Mouse (Mus musculus) liver, adult 2 months (tissue): Measurements from ENCODE around the gene Phkb. TPM values are rescaled to one million over a fixed set of nuclear protein-coding genes. Genes with fewer than 3 reads are reported as not detected.
"Not testable (repeated sequence)": the region's sequence is repeated elsewhere in the genome, so short reads cannot be mapped to it uniquely, and the experiment has no call there.

Source experiments
- DNase-seq: peaks from one replicate; pipeline ENCODE4 v3.0.0-alpha.2; 2011; ENCODE audit warnings: low read depth, low spot score; ENCODE audit errors: extremely low read depth
- H3K27ac ChIP-seq: fragments of 200-500 bp; replicated peaks from 2 replicates; pipeline ENCODE4 v1.5.1; 2012; ENCODE audit warnings: low read depth, mild to moderate bottlenecking, control low read depth, inconsistent platforms, low read length; ENCODE audit not compliant: insufficient read depth
- H3K27me3 ChIP-seq: fragments of 200-500 bp; 2 replicates; pipeline ENCODE4 v1.6.1; 2012; ENCODE audit warnings: mild to moderate bottlenecking, moderate library complexity, low read length, inconsistent platforms; ENCODE audit not compliant: control insufficient read depth, insufficient read depth
- H3K36me3 ChIP-seq: fragments of 200-500 bp; 2 replicates; pipeline ENCODE4 v1.6.1; 2012; ENCODE audit warnings: low read length, inconsistent platforms; ENCODE audit not compliant: control insufficient read depth, insufficient read depth
- H3K4me1 ChIP-seq: fragments of 200-500 bp; 2 replicates; pipeline ENCODE4 v1.6.1; 2011; ENCODE audit warnings: low read length; ENCODE audit not compliant: control insufficient read depth, insufficient read depth
- H3K4me3 ChIP-seq: fragments of 200-500 bp; 2 replicates; pipeline ENCODE4 v1.5.1; 2011; ENCODE audit warnings: low read depth, mild to moderate bottlenecking, control low read depth, low read length, moderate library complexity; ENCODE audit not compliant: insufficient read depth
- H3K79me2 ChIP-seq: fragments of 200-500 bp; 2 replicates; pipeline ENCODE4 v1.6.1; 2012; ENCODE audit warnings: inconsistent platforms, mild to moderate bottlenecking, low read length, moderate library complexity; ENCODE audit not compliant: control insufficient read depth, insufficient read depth
- H3K9ac ChIP-seq: fragments of 200-500 bp; 2 replicates; pipeline ENCODE4 v1.6.1; 2012; ENCODE audit warnings: low read depth, mild to moderate bottlenecking, control low read depth, inconsistent platforms, low read length
- CTCF ChIP-seq: fragments of 200-500 bp; IDR thresholded peaks from 2 replicates; pipeline ENCODE4 v1.5.1; 2011; ENCODE audit warnings: low read depth, low read length, control low read depth
- POLR2A ChIP-seq: fragments of 200-500 bp; IDR thresholded peaks from 2 replicates; pipeline ENCODE4 v1.6.1; 2011; ENCODE audit warnings: low read length, control low read depth; ENCODE audit not compliant: insufficient read depth; ENCODE audit errors: extremely low read depth
- WGBS: fragments of 180-500 bp; shearing (Covaris S2); methylation state at CpG from one replicate; pipeline ENCODE4 v1.1.7; 2018; 5-methylcytosine and 5-hydroxymethylcytosine counted together
- polyA plus RNA-seq: library from polyadenylated mRNA; depleted of rRNA; stranded (reverse); fragments of >200 nt; gene quantifications from 2 replicates; pipeline ENCODE4 v1.2.3, GENCODE M21; 2012
- total RNA-seq: library from RNA; depleted of rRNA; stranded (reverse); fragments of >200 nt; gene quantifications from 2 replicates; pipeline ENCODE4 v1.2.3, GENCODE M21; 2014

The Phkb gene
- total and polyA plus RNA-seq, 2 experiments, result 4.1 to 25.7 TPM

- TF ChIP-seq POLR2A (no peak), CTCF (no peak)
- Histone ChIP-seq H3K79me2 (no peaks in the 10 kb centered on the region; the same call in 1 of the 2 replicates), H3K27ac (peak overlapping the region; percentile 93), H3K36me3 (peaks cover 12% of the 10 kb centered on the region), H3K4me3 (peak overlapping the region; percentile 82), H3K27me3 (no peaks in the 10 kb centered on the region), H3K9ac (peak overlapping the region; percentile 92), H3K4me1 (peaks cover 5% of the 10 kb centered on the region)
- under 1% methylated on average over 21 of the region's 21 CpGs for WGBS
- DNase-seq, result no peak
Observed at GRCm38 (mm10) chr8:85839916-85840656, 673 bp upstream of the Phkb start.

GRCm38 (mm10) chr8:85841489-85841795, 683 bp downstream of the Phkb start:
- peak; percentile 47 for DNase-seq
- Histone ChIP-seq H3K4me3 (peak overlapping the region; percentile 82), H3K4me1 (peaks cover 5% of the 10 kb centered on the region), H3K36me3 (peaks cover 6% of the 10 kb centered on the region), H3K27ac (peak overlapping the region; percentile 93), H3K9ac (peak overlapping the region; percentile 92), H3K79me2 (no peaks in the 10 kb centered on the region; the same call in 1 of the 2 replicates), H3K27me3 (no peaks in the 10 kb centered on the region)
- no peak for TF ChIP-seq POLR2A
- TF ChIP-seq CTCF, result no peak
- 2% methylated on average over 4 of the region's 4 CpGs for WGBS

GRCm38 (mm10) chr8:85845887-85846286, 5.1 kb downstream of the Phkb start:
- no peak overlapping the region for H3K9ac ChIP-seq
- no peak overlapping the region for H3K4me3 ChIP-seq
- peaks cover 5% of the 10 kb centered on the region; the same call in 1 of the 2 replicates for H3K79me2 ChIP-seq
- peaks cover 4% of the 10 kb centered on the region for H3K4me1 ChIP-seq
- TF ChIP-seq CTCF, result no peak
- no peak for TF ChIP-seq POLR2A
- H3K36me3 ChIP-seq, result peaks cover 2% of the 10 kb centered on the region; the same call in 1 of the 2 replicates
- H3K27me3 ChIP-seq, result no peaks in the 10 kb centered on the region
- no peak overlapping the region for H3K27ac ChIP-seq
- no peak for DNase-seq

GRCm38 (mm10) chr8:85854220-85855123, 13.7 kb downstream of the Phkb start:
- Histone ChIP-seq H3K9ac (no peak overlapping the region), H3K27ac (no peak overlapping the region), H3K27me3 (no peaks in the 10 kb centered on the region), H3K36me3 (no peaks in the 10 kb centered on the region), H3K79me2 (peaks cover 4% of the 10 kb centered on the region; the same call in 1 of the 2 replicates), H3K4me1 (no peaks in the 10 kb centered on the region), H3K4me3 (no peak overlapping the region)
- DNase-seq, result no peak
- TF ChIP-seq POLR2A, result no peak
- no peak for TF ChIP-seq CTCF
- WGBS, result 94% methylated on average over 19 of the region's 19 CpGs

- not testable (repeated sequence) for H3K27me3 ChIP-seq, H3K4me3 ChIP-seq, H3K79me2 ChIP-seq, H3K9ac ChIP-seq, H3K27ac ChIP-seq, H3K4me1 ChIP-seq, H3K36me3 ChIP-seq
- peak; percentile 63 for DNase-seq
- WGBS, result 40% methylated on average over 11 of the region's 11 CpGs
Observed at GRCm38 (mm10) chr8:85857227-85857896, 16.6 kb downstream of the Phkb start.
